ENCODE assay signal across 13 mouse cellular contexts in genomic region chr3:28017002-28017401, GRCm38 (mm10).
"Had no signal": no experiment of that assay in that cellular context is flagged by ENCODE, and none has a peak within 500 bp of the region (broad histone marks: within the 10 kb centered on the region; RNA-seq: fewer than 3 reads in every experiment).

No protein-coding gene starts in this region.

- H3K9me3 ChIP-seq: liver, embryonic 13.5 days; neural tube, embryonic 12.5 days had no signal

- H3K27ac ChIP-seq: kidney, postnatal 0 days; layer of hippocampus, adult 2 months; liver, embryonic 13.5 days; neural tube, embryonic 12.5 days had no signal

- DNase-seq: kidney, adult 2 months; layer of hippocampus, adult 9-11 months; liver, embryonic 13.5 days; lung, adult 2 months; lung, postnatal 14 days; lung, postnatal 4 days; midbrain, embryonic 14.5 days; thymus, adult 18-20 months; thymus, postnatal 36 days had no signal

- H3K4me2 ChIP-seq: liver, embryonic 13.5 days; midbrain, embryonic 11.5 days; neural tube, embryonic 12.5 days had no signal

- H3K4me1 ChIP-seq: liver, embryonic 13.5 days; neural tube, embryonic 12.5 days had no signal

- H3K4me3 ChIP-seq: layer of hippocampus, adult 2 months; liver, embryonic 13.5 days; neural tube, embryonic 12.5 days had no signal

- H3K27me3 ChIP-seq: liver, embryonic 13.5 days; neural tube, embryonic 12.5 days had no signal

- H3K36me3 ChIP-seq: liver, embryonic 13.5 days; neural tube, embryonic 12.5 days had no signal

- H3K9ac ChIP-seq: liver, embryonic 13.5 days; neural tube, embryonic 12.5 days had no signal
